Mouse (Mus musculus) yolk sac, embryonic 10.5 days (tissue): Measurements from ENCODE around the gene Olfr983.

ENCODE experiments used
- DNase-seq: peaks from one replicate; pipeline ENCODE4 v3.0.0-alpha.2; 2017; ENCODE audit warnings: low spot score

Olfr983 gene

DNA sequence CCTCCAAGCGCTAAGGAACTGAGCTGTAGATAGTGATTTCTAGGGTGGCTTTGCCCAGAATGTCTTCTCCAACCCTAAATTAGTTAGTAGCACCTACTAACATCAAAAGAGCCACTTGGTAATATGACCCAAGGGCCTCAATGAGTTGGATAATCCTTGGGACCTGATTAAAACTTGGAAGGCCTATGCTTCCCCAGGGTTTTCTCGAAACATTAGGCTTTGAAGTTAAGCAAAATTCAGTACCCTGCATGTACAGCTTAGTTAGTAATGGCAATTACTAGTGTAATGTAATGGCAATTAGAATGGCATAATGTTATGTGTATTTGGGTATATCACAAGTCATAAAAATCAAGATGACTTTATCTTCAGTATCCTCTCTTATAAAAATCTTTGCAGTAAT lies at the start of gene Olfr983:
TSS of gene Olfr983 (minus strand) at position 101 of the 400 bp plus-strand sequence.
- no peak for DNase-seq

DNA sequence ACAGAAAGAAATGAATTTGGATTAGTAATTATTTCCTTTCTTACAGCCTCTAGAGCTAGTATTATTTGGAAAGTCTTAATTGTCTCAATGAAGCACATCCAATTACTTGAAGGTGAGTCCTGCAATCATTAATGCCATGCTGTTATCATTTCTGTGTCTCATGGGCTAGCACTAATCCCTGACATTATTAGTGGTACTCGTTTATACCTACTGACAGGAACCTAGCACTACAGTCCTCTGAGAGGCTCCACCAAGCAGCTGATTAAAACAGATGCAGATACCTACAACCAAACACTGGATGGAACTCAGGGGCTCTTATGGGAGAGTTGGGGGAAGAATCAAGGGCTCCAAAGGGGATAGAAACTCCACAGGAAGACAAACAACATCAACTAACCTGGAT lies 48.1 kb upstream of the Olfr983 start:
- no peak for DNase-seq

DNA sequence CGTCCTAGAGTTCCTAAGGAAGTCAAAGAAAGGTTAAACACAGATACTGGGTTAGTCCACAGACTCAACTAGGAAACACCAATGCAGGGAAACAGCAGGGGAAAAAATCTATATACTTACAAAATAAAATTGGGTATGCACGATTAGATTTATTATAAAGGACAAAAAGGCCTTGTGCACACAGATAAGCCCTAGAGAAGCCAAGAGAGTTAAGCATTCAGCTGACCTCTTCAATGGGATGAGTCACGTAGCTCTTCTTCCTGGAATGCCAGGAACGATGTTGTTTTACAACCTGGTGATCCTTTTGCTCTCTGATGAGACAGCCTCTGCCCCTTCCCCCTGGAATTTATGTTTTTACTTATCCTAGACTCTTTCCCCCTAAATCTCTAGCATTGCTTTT lies 46.1 kb upstream of the Olfr983 start:
- peak; percentile 70 for DNase-seq

GRCm38 (mm10) chr9:40136987-40137688 lies 43.7 kb upstream of the Olfr983 start:
- DNase-seq, result no peak

GRCm38 (mm10) chr9:40130556-40130955 lies 37.2 kb upstream of the Olfr983 start:
- no peak for DNase-seq

DNA sequence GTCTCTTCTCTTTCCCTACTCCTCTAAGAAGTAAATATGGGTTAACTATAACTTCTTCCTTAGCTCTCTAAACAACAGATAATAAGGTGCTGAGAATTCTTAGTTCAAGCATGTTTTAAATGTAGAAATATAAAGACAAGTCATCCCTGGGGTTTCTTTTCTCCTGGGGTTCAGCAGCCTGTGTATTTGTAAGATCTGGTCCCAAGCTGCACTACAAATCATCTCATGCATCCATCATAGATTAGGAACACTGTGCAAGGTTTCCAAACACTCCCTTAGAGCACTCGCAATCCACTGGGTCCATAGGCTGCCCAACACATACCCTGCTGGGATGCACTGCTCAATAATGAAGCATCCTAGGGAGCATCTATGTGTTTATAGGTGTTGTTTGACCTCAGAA lies 36.7 kb upstream of the Olfr983 start, which contains the start of gene Olfr985:
TSS of gene Olfr985 (minus strand) at position 101 of the 400 bp plus-strand sequence.
- no peak for DNase-seq

DNA sequence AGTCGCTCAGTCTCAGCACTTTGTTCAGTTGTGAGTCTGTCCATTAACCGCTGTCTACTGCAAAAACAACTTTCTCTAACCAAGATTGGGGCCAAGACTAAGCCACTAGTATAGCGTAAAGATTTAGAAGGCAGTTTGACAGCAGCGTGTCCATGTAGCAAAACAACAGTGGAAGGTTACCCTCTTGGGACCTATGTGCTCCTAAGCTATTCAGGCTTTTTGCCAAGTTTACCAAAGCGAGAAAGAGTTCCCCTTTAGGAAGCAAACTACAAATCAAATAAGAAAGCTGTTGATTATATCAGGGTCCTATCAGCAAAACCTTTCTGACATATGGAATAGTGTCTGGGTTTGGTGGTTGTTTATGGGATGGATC lies 23.9 kb upstream of the Olfr983 start:
- DNase-seq, result no peak

DNA sequence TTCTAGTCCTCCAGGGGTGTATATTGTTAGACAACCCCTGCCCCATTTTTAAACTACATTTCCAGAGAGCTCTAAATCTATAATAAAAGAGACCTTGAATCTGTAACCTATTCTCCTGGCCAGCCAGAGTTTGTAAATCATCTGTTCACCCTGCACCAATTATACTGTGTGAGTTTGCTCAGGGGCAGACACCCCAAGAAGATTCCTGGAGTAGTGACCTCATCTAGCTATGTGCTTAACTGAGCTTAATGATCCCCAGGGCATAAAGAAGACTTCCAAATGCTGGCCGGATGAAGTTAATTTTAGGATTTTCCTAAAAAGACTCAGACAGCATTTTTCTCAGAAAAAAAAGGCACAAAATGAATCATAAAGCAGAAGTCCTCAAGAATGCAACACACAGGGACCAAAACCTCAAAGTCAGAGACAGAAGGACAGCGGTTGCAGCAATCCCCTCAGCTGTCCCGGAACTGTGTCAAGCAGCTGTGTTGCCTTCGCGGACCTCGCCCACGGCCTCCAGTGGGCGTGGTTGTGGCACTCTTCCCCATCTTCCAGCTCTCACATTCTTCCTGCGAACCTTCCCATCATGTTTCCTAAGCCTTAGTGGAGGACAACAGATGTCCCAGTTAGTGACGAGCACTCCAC lies 23.4 kb upstream of the Olfr983 start:
- DNase-seq, result peak; percentile 33

GRCm38 (mm10) chr9:40114106-40114505 lies 20.7 kb upstream of the Olfr983 start, which contains the start of gene Olfr984:
Gene Olfr984 (minus strand): TSS chr9:40114206.
- no peak for DNase-seq

DNA sequence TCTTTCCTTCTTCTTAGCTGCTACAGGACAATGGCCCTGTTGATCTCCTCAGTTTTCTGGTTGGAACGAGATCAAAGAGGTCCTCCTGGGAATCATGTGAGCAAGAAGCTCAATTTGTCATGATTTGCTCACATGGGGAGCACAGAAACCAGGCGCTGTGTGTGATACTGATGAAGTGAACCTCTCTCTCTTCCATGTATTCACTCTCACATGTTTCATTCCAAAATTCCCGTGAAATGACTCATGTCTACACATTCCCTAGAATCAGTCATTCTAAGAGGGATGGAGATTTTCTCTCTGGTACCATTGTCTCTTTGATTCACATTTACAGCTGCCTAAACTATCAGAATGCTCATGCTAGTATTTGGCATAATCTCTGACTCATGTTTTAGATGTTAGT lies 1.4 kb upstream of the Olfr983 start:
- DNase-seq, result no peak

DNA sequence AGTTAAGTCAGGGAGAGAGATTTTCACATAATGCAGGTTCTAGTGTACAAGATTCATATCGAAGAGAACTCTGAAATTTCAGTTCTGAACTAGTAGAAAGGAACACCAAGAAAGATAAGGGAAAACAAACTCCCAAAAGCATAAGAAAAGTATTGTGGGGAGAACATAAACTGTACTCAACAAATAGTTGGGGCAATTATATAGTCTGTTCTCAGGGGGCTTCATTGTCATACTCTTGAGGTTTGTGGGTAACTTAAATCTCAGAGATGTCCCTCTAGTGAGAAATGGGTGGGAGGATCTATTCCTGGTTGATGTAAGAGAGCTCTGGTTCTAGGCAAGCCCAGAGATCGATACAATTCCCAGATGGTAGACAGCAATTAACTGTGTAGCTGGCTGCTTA lies 19.9 kb downstream of the Olfr983 start, which contains the start of gene Olfr982:
TSS of gene Olfr982 (plus strand) at position 301 of the 400 bp plus-strand sequence.
- no peak for DNase-seq

DNA sequence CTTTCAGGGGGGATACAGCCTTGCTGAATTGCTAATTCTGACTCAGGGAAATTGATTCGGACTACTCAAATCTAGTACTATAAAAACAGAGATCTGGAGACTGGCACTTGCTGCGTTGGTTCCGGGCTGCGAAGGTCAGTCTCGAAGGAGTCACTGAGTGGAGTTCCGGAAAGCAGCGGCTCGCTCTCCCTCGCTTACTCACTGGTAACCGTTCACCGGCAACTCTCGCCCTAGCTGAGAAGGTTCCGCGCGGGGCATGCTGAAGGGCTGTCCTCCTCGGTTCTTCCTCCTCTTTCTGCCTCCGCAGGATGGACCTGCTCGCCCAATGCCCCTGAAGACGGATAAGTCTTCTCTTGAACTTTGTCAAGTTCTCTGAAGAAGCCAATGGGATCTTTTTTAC lies 43.3 kb downstream of the Olfr983 start:
- peak; percentile 2 for DNase-seq
